Comparison of ENCODE assay signal across 8 mouse cellular contexts in the genomic region with DNA sequence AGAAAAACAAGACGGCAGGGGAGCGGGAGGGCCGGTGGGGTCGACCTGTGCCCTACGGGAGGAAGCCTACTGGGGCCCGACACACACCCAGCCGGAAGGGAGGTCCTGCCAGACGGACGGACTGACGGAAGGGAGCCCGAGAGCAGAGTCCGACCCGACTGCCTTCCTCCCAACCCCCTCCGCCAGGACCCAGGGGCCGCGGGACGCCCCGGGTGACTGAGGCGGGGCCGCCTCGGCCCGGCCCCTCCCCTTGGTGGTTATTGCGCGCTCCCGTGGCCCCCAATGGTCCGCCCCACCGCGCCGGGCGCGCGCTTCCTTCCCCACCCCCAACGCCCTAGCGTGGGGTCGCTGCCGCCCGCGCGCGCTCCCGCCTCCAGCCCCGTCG. TPM values are rescaled to one million over a fixed set of nuclear protein-coding genes. Genes with fewer than 3 reads are reported as not detected.
DNase-seq lines count a peak whose midpoint lies in the region; ATAC-seq and TF ChIP-seq lines count a peak whose summit lies in the region.

No protein-coding gene starts in this region.

- no peaks in the 10 kb centered on the region for H3K4me1 ChIP-seq in ES-Bruce4 (ENCODE audit: control insufficient read depth, insufficient read depth, low read length)
- H3K4me1 ChIP-seq in brown adipose tissue, adult 24 weeks (ENCODE audit: control insufficient read depth, insufficient read depth, insufficient read length, low read length): peaks cover 26% of the 10 kb centered on the region
- H3K4me1 ChIP-seq in erythroblast, embryonic 14.5 days (ENCODE audit: control insufficient read depth): peaks cover 58% of the 10 kb centered on the region
- peaks cover 25 to 48% of the 10 kb centered on the region in 2 experiments for H3K4me1 ChIP-seq in heart, embryonic 14.5 days (ENCODE audit: control insufficient read depth in 2 of 2, insufficient read depth in 2 of 2, low read length in 2 of 2)

- H3K36me3 ChIP-seq in ES-Bruce4 (ENCODE audit: control insufficient read depth, insufficient read depth, low read length, poor library complexity, severe bottlenecking): no peaks in the 10 kb centered on the region
- peaks cover 47% of the 10 kb centered on the region for H3K36me3 ChIP-seq in erythroblast, embryonic 14.5 days (ENCODE audit: control insufficient read depth)
- peaks cover 46% of the 10 kb centered on the region for H3K36me3 ChIP-seq in heart, embryonic 14.5 days (ENCODE audit: control insufficient read depth, insufficient read depth, low read length)

- peak overlapping the region; percentile 42; the same call in 1 of the 2 replicates for H3K27ac ChIP-seq in ES-Bruce4 (ENCODE audit: insufficient read depth, low read length)
- H3K27ac ChIP-seq in brown adipose tissue, adult 24 weeks (replicated peaks; ENCODE audit: low read depth, low read length): peak overlapping the region; percentile 96
- H3K27ac ChIP-seq in heart, embryonic 14.5 days (replicated peaks in 1 of 2; ENCODE audit: control insufficient read depth in 1 of 2, insufficient read depth in 1 of 2, low read depth in 2 of 2, low read length in 2 of 2): peak overlapping the region; percentile 94 to 98

- WGBS in heart, embryonic 14.5 days: 0% methylated on average over 33 of the region's 43 CpGs

- peak; percentile 95 for DNase-seq in kidney, postnatal 10 days
- peak; percentile 89 to 92 for DNase-seq in lung, adult 18-20 months
- peak; percentile 92 for DNase-seq in thymus, postnatal 14 days

- H3K9ac ChIP-seq in ES-Bruce4 (ENCODE audit: low read depth, poor library complexity, severe bottlenecking): peak overlapping the region; percentile 82
- peak overlapping the region; percentile 87 for H3K9ac ChIP-seq in heart, embryonic 14.5 days (ENCODE audit: low read length)

- peak overlapping the region; percentile 97 for H3K4me3 ChIP-seq in ES-Bruce4 (ENCODE audit: low read depth, low read length)
- H3K4me3 ChIP-seq in brown adipose tissue, adult 24 weeks (ENCODE audit: insufficient read depth, low read depth, low read length): peak overlapping the region; percentile 89
- H3K4me3 ChIP-seq in erythroblast, embryonic 14.5 days (replicated peaks): peak overlapping the region; percentile 86
- peak overlapping the region; percentile 72 to 77 for H3K4me3 ChIP-seq in heart, embryonic 14.5 days (ENCODE audit: control insufficient read depth in 1 of 2, insufficient read depth in 1 of 2, low read depth in 1 of 2, low read length in 2 of 2)

- ATAC-seq in heart, embryonic 14.5 days (ENCODE audit: insufficient number of reproducible peaks, insufficient read depth, low FRiP score, low read depth): peak; percentile 81
- peak; percentile 33 for ATAC-seq in neutrophil, adult 5-6 weeks (ENCODE audit: extremely low read depth, insufficient number of reproducible peaks, low FRiP score, poor library complexity, severe bottlenecking)

- peak overlapping the region; percentile 83 for H3K4me2 ChIP-seq in heart, embryonic 14.5 days (ENCODE audit: low read length)

- TF ChIP-seq POLR2A in ES-Bruce4 (IDR thresholded peaks at IDR 0.05; ENCODE audit: insufficient read depth, low read length): peak; percentile 14

- H3K9me3 ChIP-seq in ES-Bruce4 (replicated peaks; ENCODE audit: control insufficient read depth, insufficient read depth, low read length, poor library complexity, severe bottlenecking): no peaks in the 10 kb centered on the region
- no peaks in the 10 kb centered on the region for H3K9me3 ChIP-seq in erythroblast, embryonic 14.5 days (ENCODE audit: control insufficient read depth, low read length)
- H3K9me3 ChIP-seq in heart, embryonic 14.5 days (ENCODE audit: control insufficient read depth, low read length): no peaks in the 10 kb centered on the region

- no peak for TF ChIP-seq CTCF in ES-Bruce4 (IDR thresholded peaks at IDR 0.05; ENCODE audit: low read depth, low read length)

- H3K27me3 ChIP-seq in ES-Bruce4 (ENCODE audit: control insufficient read depth, insufficient read depth, low read length, poor library complexity, severe bottlenecking): no peaks in the 10 kb centered on the region
- H3K27me3 ChIP-seq in erythroblast, embryonic 14.5 days (ENCODE audit: control insufficient read depth): no peaks in the 10 kb centered on the region
- H3K27me3 ChIP-seq in heart, embryonic 14.5 days (ENCODE audit: control insufficient read depth, insufficient read depth, low read length): no peaks in the 10 kb centered on the region

- TF ChIP-seq EP300 in ES-Bruce4 (IDR thresholded peaks at IDR 0.05; ENCODE audit: insufficient read depth, low read depth, low read length): no peak

RNA-seq across cellular contexts. Expression of gene Egln2, which starts 0.4 kb away (rescaled TPM):
- 22.2 and 22.3 TPM in 2 replicates for polyA plus RNA-seq in ES-Bruce4 (2011; ENCODE audit: insufficient read depth, insufficient read length, low read depth, missing spikeins)
- 22.6 and 23.9 TPM in 2 replicates for polyA plus RNA-seq in brown adipose tissue, adult 24 weeks (2012; ENCODE audit: insufficient read depth, insufficient read length, missing spikeins)
- polyA plus RNA-seq in erythroblast, embryonic 14.5 days (2012): 4.2 and 5.2 TPM in 2 replicates
- 26.7 and 31.2 TPM in 2 replicates for polyA plus RNA-seq in heart, embryonic 14.5 days (2014; fragmentation: Nextera tagmentation; extraction: Ambion mirVana)
- 70.5 and 73.3 TPM in 2 replicates for total RNA-seq in neutrophil, adult 5-6 weeks (2017)

RNA-seq across cellular contexts. Expression of gene Rab4b, which starts 12.5 kb away (rescaled TPM):
- polyA plus RNA-seq in ES-Bruce4 (2011; ENCODE audit: insufficient read depth, insufficient read length, low read depth, missing spikeins): 35.8 and 39.3 TPM in 2 replicates
- polyA plus RNA-seq in brown adipose tissue, adult 24 weeks (2012; ENCODE audit: insufficient read depth, insufficient read length, missing spikeins): 13.6 and 21.4 TPM in 2 replicates
- polyA plus RNA-seq in erythroblast, embryonic 14.5 days (2012): 12.0 and 13.5 TPM in 2 replicates
- 42.4 and 43.4 TPM in 2 replicates for polyA plus RNA-seq in heart, embryonic 14.5 days (2014; fragmentation: Nextera tagmentation; extraction: Ambion mirVana)
- total RNA-seq in neutrophil, adult 5-6 weeks (2017): 66.0 and 67.0 TPM in 2 replicates

RNA-seq across cellular contexts. Expression of gene Cyp2t4, which starts 12.7 kb away (rescaled TPM):
- not detected in 2 replicates for polyA plus RNA-seq in ES-Bruce4 (2011; ENCODE audit: insufficient read depth, insufficient read length, low read depth, missing spikeins)
- polyA plus RNA-seq in brown adipose tissue, adult 24 weeks (2012; ENCODE audit: insufficient read depth, insufficient read length, missing spikeins): not detected in 2 replicates
- not detected in 2 replicates for polyA plus RNA-seq in erythroblast, embryonic 14.5 days (2012)
- polyA plus RNA-seq in heart, embryonic 14.5 days (2014; fragmentation: Nextera tagmentation; extraction: Ambion mirVana): 0.22 TPM in 1 of 2 replicates, not detected in the other
- not detected in 2 replicates for total RNA-seq in neutrophil, adult 5-6 weeks (2017)

RNA-seq across cellular contexts. Expression of gene Gm21983, which starts 14.7 kb away (rescaled TPM):
- polyA plus RNA-seq in ES-Bruce4 (2011; ENCODE audit: insufficient read depth, insufficient read length, low read depth, missing spikeins): not detected in 2 replicates
- not detected in 2 replicates for polyA plus RNA-seq in brown adipose tissue, adult 24 weeks (2012; ENCODE audit: insufficient read depth, insufficient read length, missing spikeins)
- polyA plus RNA-seq in erythroblast, embryonic 14.5 days (2012): 0.07 TPM in 1 of 2 replicates, not detected in the other
- polyA plus RNA-seq in heart, embryonic 14.5 days (2014; fragmentation: Nextera tagmentation; extraction: Ambion mirVana): not detected in 2 replicates
- not detected in 2 replicates for total RNA-seq in neutrophil, adult 5-6 weeks (2017)

RNA-seq across cellular contexts. Expression of gene Mia, which starts 14.7 kb away (rescaled TPM):
- 1.0 and 3.1 TPM in 2 replicates for polyA plus RNA-seq in ES-Bruce4 (2011; ENCODE audit: insufficient read depth, insufficient read length, low read depth, missing spikeins)
- polyA plus RNA-seq in brown adipose tissue, adult 24 weeks (2012; ENCODE audit: insufficient read depth, insufficient read length, missing spikeins): not detected in 2 replicates
- not detected in 2 replicates for polyA plus RNA-seq in erythroblast, embryonic 14.5 days (2012)
- polyA plus RNA-seq in heart, embryonic 14.5 days (2014; fragmentation: Nextera tagmentation; extraction: Ambion mirVana): 0.53 and 1.3 TPM in 2 replicates
- total RNA-seq in neutrophil, adult 5-6 weeks (2017): 1.4 TPM in 1 of 2 replicates, not detected in the other

Comparison
In these comparisons a context has a peak if more than half of its experiments do, and no peak if none do; other contexts are left out.
1. Peak in every context shown above with its lines: DNase-seq, ATAC-seq, H3K4me3 ChIP-seq and H3K27ac ChIP-seq.
2. H3K27ac ChIP-seq: peak in every context shown above with its lines; median percentile 96 in brown adipose tissue, adult 24 weeks; 96 in heart, embryonic 14.5 days; 42 in ES-Bruce4.